Mouse (Mus musculus): ENCODE results near the gene Dph3.
A peak's percentile ranks its signal among the peaks of the same experiment; 100 is the strongest.

DNA sequence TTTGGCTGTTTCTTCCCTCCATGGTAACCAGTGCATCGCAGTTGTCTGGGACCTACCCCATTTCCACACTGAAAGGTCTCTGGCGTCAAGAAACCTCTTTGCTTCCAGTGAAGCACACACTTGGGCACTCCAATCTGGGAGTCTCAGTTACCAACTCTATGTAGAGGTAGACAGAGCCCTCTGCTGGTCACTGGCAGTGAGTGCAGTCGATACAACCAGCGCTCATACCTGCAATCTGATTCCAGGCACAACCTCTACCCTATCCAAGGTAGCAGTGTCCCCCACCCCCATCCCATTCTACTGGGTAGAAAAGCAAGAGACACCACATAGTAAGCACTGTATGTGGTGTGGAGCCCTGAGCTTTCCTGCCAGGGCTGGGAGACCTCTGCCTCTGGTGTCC lies 53.0 kb downstream of the Dph3 start:
- TF ChIP-seq CTCF (IDR thresholded peaks at IDR 0.05; ENCODE audit: control insufficient read depth, insufficient read depth, insufficient replicate concordance, low read depth, low read length) (peak; percentile 73; the same call in 1 of the 2 replicates), POLR2A (IDR thresholded peaks at IDR 0.05; ENCODE audit: control insufficient read depth, low read depth, low read length) (no peak)

Data from testis, adult 2 months (tissue).